ENCODE assay signal across 10 mouse cellular contexts in genomic region chr16:24056885-24057531, GRCm38 (mm10).
DNase-seq lines count a peak whose midpoint lies in the region; ATAC-seq and TF ChIP-seq lines count a peak whose summit lies in the region.
"Had no signal": no experiment of that assay in that cellular context is flagged by ENCODE, and none has a peak within 500 bp of the region (broad histone marks: within the 10 kb centered on the region; RNA-seq: fewer than 3 reads in every experiment).

No protein-coding gene starts in this region.

- H3K4me2 ChIP-seq in kidney, embryonic 16.5 days (replicated peaks; ENCODE audit: low read depth, low read length) = 0 out of 2 replicates have a peak overlapping the region, but pooled peaks have one; percentile 6
- no peak overlapping the region for H3K4me2 ChIP-seq in lung, embryonic 14.5 days

- intact Hi-C loops in left cerebral cortex, postnatal 25 days (cut with DNase I) = no loop called here

- TF ChIP-seq CTCF in lung, embryonic 14.5 days (IDR thresholded peaks at IDR 0.05; ENCODE audit: low read depth) = no peak

- peak overlapping the region; percentile 80 for H3K27ac ChIP-seq in brown adipose tissue, adult 24 weeks (replicated peaks; ENCODE audit: low read depth, low read length)
- peak overlapping the region; percentile 40; the same call in 1 of the 2 replicates for H3K27ac ChIP-seq in kidney, embryonic 16.5 days (ENCODE audit: low read length)
- peak overlapping the region; percentile 72 for H3K27ac ChIP-seq in lung, embryonic 14.5 days (ENCODE audit: low read depth)
- H3K27ac ChIP-seq: macrophage had no signal

- no peak overlapping the region for H3K4me3 ChIP-seq in brown adipose tissue, adult 24 weeks (ENCODE audit: insufficient read depth, low read depth, low read length)
- no peak overlapping the region for H3K4me3 ChIP-seq in kidney, embryonic 16.5 days (ENCODE audit: low read length)
- H3K4me3 ChIP-seq in lung, embryonic 14.5 days (ENCODE audit: low read depth, low read length) = no peak overlapping the region

- DNase-seq in adrenal gland, postnatal 10 days = peak; percentile 54
- no peak for DNase-seq in adrenal gland, postnatal 36 days
- DNase-seq in lung, embryonic 14.5 days = peak; percentile 64
- DNase-seq in left cerebral cortex, postnatal 25 days (ENCODE audit: low spot score in 2 of 2) = no peak
- no peak for DNase-seq in cerebellum, adult 9-11 months

- no peaks in the 10 kb centered on the region for H3K27me3 ChIP-seq in kidney, embryonic 16.5 days (ENCODE audit: insufficient read depth, low read length)
- H3K27me3 ChIP-seq in lung, embryonic 14.5 days (ENCODE audit: insufficient read depth, low read length) = no peaks in the 10 kb centered on the region

- WGBS in kidney, embryonic 16.5 days = 19% methylated on average over 11 of the region's 11 CpGs
- 15% methylated on average over 11 of the region's 11 CpGs for WGBS in lung, embryonic 14.5 days

- ATAC-seq in kidney, embryonic 16.5 days (ENCODE audit: low FRiP score, low TSS enrichment) = no peak
- peak; percentile 67 for ATAC-seq in lung, embryonic 14.5 days (ENCODE audit: insufficient read depth)
- ATAC-seq in erythroblast, adult 5-6 weeks (replicated peaks; ENCODE audit: low FRiP score, poor library complexity, severe bottlenecking) = no peak
- ATAC-seq: forebrain, embryonic 16.5 days had no signal

- H3K4me1 ChIP-seq in brown adipose tissue, adult 24 weeks (ENCODE audit: control insufficient read depth, insufficient read depth, insufficient read length, low read length) = peaks cover 16% of the 10 kb centered on the region
- H3K4me1 ChIP-seq in kidney, embryonic 16.5 days (ENCODE audit: insufficient read depth, low read length) = peaks cover 29% of the 10 kb centered on the region
- peaks cover 12% of the 10 kb centered on the region for H3K4me1 ChIP-seq in lung, embryonic 14.5 days (ENCODE audit: insufficient read depth)

- no peak overlapping the region for H3K9ac ChIP-seq in kidney, embryonic 16.5 days (replicated peaks; ENCODE audit: low read length)
- H3K9ac ChIP-seq in lung, embryonic 14.5 days = no peak overlapping the region

- H3K9me3 ChIP-seq in kidney, embryonic 16.5 days (ENCODE audit: low read length) = no peaks in the 10 kb centered on the region
- H3K9me3 ChIP-seq in lung, embryonic 14.5 days (ENCODE audit: low read depth, low read length) = no peaks in the 10 kb centered on the region

- no peaks in the 10 kb centered on the region for H3K36me3 ChIP-seq in kidney, embryonic 16.5 days (ENCODE audit: insufficient read depth, low read length)
- H3K36me3 ChIP-seq in lung, embryonic 14.5 days (ENCODE audit: insufficient read depth) = no peaks in the 10 kb centered on the region

Comparison
In these comparisons a context has a peak if more than half of its experiments do, and no peak if none do; other contexts are left out.
1. DNase-seq: peak in adrenal gland, postnatal 10 days (single experiment) and lung, embryonic 14.5 days (single experiment); none in adrenal gland, postnatal 36 days (0 of 2), left cerebral cortex, postnatal 25 days (0 of 2) and cerebellum, adult 9-11 months (single experiment).
2. Peak in every context shown above with its lines, with median percentiles within 50 percentile points of each other: H3K27ac ChIP-seq.